Mouse (Mus musculus): ENCODE results near the gene Aplnr.

- TF ChIP-seq GATA1 (IDR thresholded peaks at IDR 0.05; ENCODE audit: low read length) (no peak), TAL1 (IDR thresholded peaks at IDR 0.05; ENCODE audit: low read length) (no peak)
Measured at GRCm38 (mm10) chr2:85172071-85172762, 36.2 kb downstream of the Aplnr start.

Data from erythroblast, embryonic 14.5 days (primary cell).